30 mouse cellular contexts compared by ENCODE assay signal in the genomic region with DNA sequence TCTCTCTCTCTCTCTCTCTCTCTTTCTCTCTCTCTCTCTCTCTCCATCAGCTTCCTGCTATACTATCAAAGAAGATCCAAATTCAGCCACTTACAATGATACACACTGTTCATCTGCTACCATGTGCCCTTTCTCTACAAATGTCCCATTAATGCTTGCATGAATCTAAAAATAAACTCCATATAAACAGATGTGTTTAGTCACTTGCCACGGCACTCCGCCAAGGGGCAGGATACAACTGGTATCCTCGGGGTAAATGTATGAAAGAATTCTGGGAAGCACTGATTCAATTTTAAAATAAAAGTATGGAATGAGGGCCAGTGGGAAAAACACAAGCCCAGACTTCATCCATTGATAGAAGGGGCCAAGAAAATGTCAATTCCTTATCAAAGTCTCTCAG. TPM values are rescaled to one million over a fixed set of nuclear protein-coding genes. Genes with fewer than 3 reads are reported as not detected.
DNase-seq lines count a peak whose midpoint lies in the region; ATAC-seq and TF ChIP-seq lines count a peak whose summit lies in the region.
"Had no signal": no experiment of that assay in that cellular context is flagged by ENCODE, and none has a peak within 500 bp of the region (broad histone marks: within the 10 kb centered on the region; RNA-seq: fewer than 3 reads in every experiment).

No protein-coding gene starts in this region.

- H3K4me2 ChIP-seq in lung, embryonic 14.5 days: no peak overlapping the region
- no peak overlapping the region for H3K4me2 ChIP-seq in liver, embryonic 11.5 days
- H3K4me2 ChIP-seq: embryonic facial prominence, embryonic 13.5 days; hindbrain, embryonic 14.5 days; liver, embryonic 15.5 days had no signal

- ATAC-seq in lung, embryonic 14.5 days (ENCODE audit: insufficient read depth): no peak
- no peak for ATAC-seq in liver, embryonic 11.5 days (replicated peaks; ENCODE audit: low FRiP score)
- ATAC-seq: CD4-positive, CD25-positive, alpha-beta regulatory T cell, adult 4 months; forebrain, embryonic 14.5 days had no signal

- TF ChIP-seq CTCF in lung, embryonic 14.5 days (IDR thresholded peaks at IDR 0.05; ENCODE audit: low read depth): no peak
- no peak for TF ChIP-seq CTCF in lung, adult 2 months (IDR thresholded peaks at IDR 0.05; ENCODE audit: insufficient read depth, low read length)

- H3K4me1 ChIP-seq in lung, embryonic 14.5 days (ENCODE audit: insufficient read depth): no peaks in the 10 kb centered on the region
- H3K4me1 ChIP-seq in lung, adult 2 months (ENCODE audit: control insufficient read depth, insufficient read depth, low read length): no peaks in the 10 kb centered on the region; the same call in 1 of the 2 replicates
- H3K4me1 ChIP-seq in liver, embryonic 11.5 days (replicated peaks; ENCODE audit: control insufficient read depth, insufficient read depth, low read length): peaks cover 3% of the 10 kb centered on the region
- H3K4me1 ChIP-seq: embryonic facial prominence, embryonic 13.5 days; midbrain, embryonic 10.5 days had no signal

- H3K9ac ChIP-seq in lung, embryonic 14.5 days: no peak overlapping the region
- no peak overlapping the region for H3K9ac ChIP-seq in liver, embryonic 11.5 days (ENCODE audit: low read depth, low read length)
- H3K9ac ChIP-seq: embryonic facial prominence, embryonic 13.5 days; hindbrain, embryonic 14.5 days; liver, embryonic 15.5 days had no signal

- DNase-seq in lung, embryonic 14.5 days: peak; percentile 73
- DNase-seq in lung, adult 2 months: no peak
- DNase-seq in NIH3T3 (ENCODE audit: low read depth): peak; percentile 92
- peak; percentile 60 for DNase-seq in lung, postnatal 14 days
- no peak for DNase-seq in liver, embryonic 11.5 days (ENCODE audit: low spot score)
- DNase-seq in retina, postnatal 1 day: no peak
- DNase-seq in liver: no peak
- DNase-seq: adrenal gland, adult 8-10 months; cerebellum, adult 11-12 months; cerebellum, postnatal 14 days; gastrocnemius, adult 2 months; heart, postnatal 36 days; kidney, adult 8-10 months; kidney, postnatal 14 days; layer of hippocampus, postnatal 36 days; thymus, adult 2 months; thymus, postnatal 4 days had no signal

- no peaks in the 10 kb centered on the region for H3K27me3 ChIP-seq in lung, embryonic 14.5 days (ENCODE audit: insufficient read depth, low read length)
- no peaks in the 10 kb centered on the region for H3K27me3 ChIP-seq in liver, embryonic 11.5 days (replicated peaks; ENCODE audit: control insufficient read depth, insufficient read depth, low read length)
- H3K27me3 ChIP-seq: embryonic facial prominence, embryonic 13.5 days had no signal

- no peaks in the 10 kb centered on the region for H3K9me3 ChIP-seq in lung, embryonic 14.5 days (ENCODE audit: low read depth, low read length)
- H3K9me3 ChIP-seq in liver, embryonic 11.5 days (ENCODE audit: control insufficient read depth, low read length): no peaks in the 10 kb centered on the region
- H3K9me3 ChIP-seq: embryonic facial prominence, embryonic 13.5 days; liver, embryonic 15.5 days; midbrain, embryonic 10.5 days had no signal

- TF ChIP-seq POLR2A in lung, adult 2 months (IDR thresholded peaks at IDR 0.05; ENCODE audit: borderline replicate concordance, extremely low read depth, low read depth, low read length): no peak

- no peak overlapping the region for H3K4me3 ChIP-seq in lung, embryonic 14.5 days (ENCODE audit: low read depth, low read length)
- no peak overlapping the region for H3K4me3 ChIP-seq in lung, adult 2 months (replicated peaks; ENCODE audit: extremely low read depth, low read depth, low read length)
- no peak overlapping the region for H3K4me3 ChIP-seq in liver, embryonic 11.5 days (ENCODE audit: low read depth, low read length)
- H3K4me3 ChIP-seq: embryonic facial prominence, embryonic 13.5 days; gastrocnemius, adult 2 months; layer of hippocampus, adult 2 months; liver, embryonic 15.5 days; midbrain, embryonic 10.5 days had no signal

- no peak overlapping the region for H3K27ac ChIP-seq in lung, embryonic 14.5 days (ENCODE audit: low read depth)
- no peak overlapping the region for H3K27ac ChIP-seq in liver, embryonic 11.5 days (ENCODE audit: low read depth, low read length)
- H3K27ac ChIP-seq: embryonic facial prominence, embryonic 13.5 days; gastrocnemius, adult 2 months; hindbrain, embryonic 14.5 days; layer of hippocampus, adult 2 months; liver, embryonic 15.5 days; midbrain, embryonic 10.5 days had no signal

- H3K36me3 ChIP-seq in lung, embryonic 14.5 days (ENCODE audit: insufficient read depth): no peaks in the 10 kb centered on the region
- no peaks in the 10 kb centered on the region for H3K36me3 ChIP-seq in liver, embryonic 11.5 days (ENCODE audit: control insufficient read depth, insufficient read depth, low read length)
- H3K36me3 ChIP-seq: embryonic facial prominence, embryonic 13.5 days; liver, embryonic 15.5 days; midbrain, embryonic 10.5 days had no signal

- 52% methylated on average over 3 of the region's 3 CpGs for WGBS in lung, embryonic 14.5 days
- 61% methylated on average over 3 of the region's 3 CpGs for WGBS in lung, adult 2 months
- 87% methylated on average over 3 of the region's 3 CpGs for WGBS in liver, embryonic 11.5 days

RNA-seq across cellular contexts. Expression of a gene that starts 33.4 kb away (rescaled TPM):
- 23.2 and 28.5 TPM in 2 replicates for polyA plus RNA-seq in lung, embryonic 14.5 days (2014; fragmentation: Nextera tagmentation; extraction: Ambion mirVana)
- 2.5 and 3.3 TPM in 2 replicates for polyA plus RNA-seq in lung, adult 2 months (2012; rRNA removed)
- 26.3 and 29.5 TPM in 2 replicates for polyA plus RNA-seq in liver, embryonic 11.5 days (2014; fragmentation: Nextera tagmentation; extraction: Ambion mirVana)

RNA-seq across cellular contexts. Expression of a gene that starts 51.9 kb away (rescaled TPM):
- polyA plus RNA-seq in lung, embryonic 14.5 days (2014; fragmentation: Nextera tagmentation; extraction: Ambion mirVana): not detected in 2 replicates
- not detected in 2 replicates for polyA plus RNA-seq in lung, adult 2 months (2012; rRNA removed)
- not detected in 2 replicates for polyA plus RNA-seq in liver, embryonic 11.5 days (2014; fragmentation: Nextera tagmentation; extraction: Ambion mirVana)
- polyA plus RNA-seq: CD4-positive, CD25-positive, alpha-beta regulatory T cell, adult 4 months; embryonic facial prominence, embryonic 13.5 days; forebrain, embryonic 14.5 days; frontal cortex, adult 2 months; heart, embryonic 14.5 days; hindbrain, embryonic 14.5 days; inflammation-experienced regulatory T-cells, adult 6 months; limb, embryonic 14.5 days; liver, embryonic 15.5 days; midbrain, embryonic 10.5 days; small intestine, adult 2 months; stomach, embryonic 16.5 days; thymus, adult 2 months had no signal

Comparison
In these comparisons a context has a peak if more than half of its experiments do, and no peak if none do; other contexts are left out.
1. DNase-seq: peak in lung, embryonic 14.5 days (single experiment), NIH3T3 (single experiment) and lung, postnatal 14 days (single experiment); none in lung, adult 2 months (single experiment), liver, embryonic 11.5 days (single experiment), retina, postnatal 1 day (single experiment) and liver (single experiment).